Mouse (Mus musculus): ENCODE results near the gene Ninl. TPM values are rescaled to one million over a fixed set of nuclear protein-coding genes. Genes with fewer than 3 reads are reported as not detected.
A peak's percentile ranks its signal among the peaks of the same experiment; 100 is the strongest.

The Ninl gene
- total RNA-seq (2021), result 1 to 10 TPM; 5.2 to 5.9 TPM

- DNase-seq (ENCODE audit: low spot score in 2 of 2), result peak; percentile 90 to 95
- intact Hi-C loops (cut with DNase I), result no loop called here
Observed at GRCm38 (mm10) chr2:151039232-151039695, at the start of gene Ninl, which contains the start of gene Nanp. TSS of gene Ninl (minus strand) at chr2:151039382. TSS of gene Nanp (minus strand) at chr2:151039398.

GRCm38 (mm10) chr2:151056637-151057036 lies 17.5 kb upstream of the Ninl start:
- no peak for DNase-seq (ENCODE audit: low spot score in 2 of 2)
- intact Hi-C loops (cut with DNase I), result no loop called here

GRCm38 (mm10) chr2:151040411-151040810 lies 1.2 kb upstream of the Ninl start:
- intact Hi-C loops (cut with DNase I), result no loop called here
- no peak for DNase-seq (ENCODE audit: low spot score in 2 of 2)

GRCm38 (mm10) chr2:151039726-151040125 lies 544 bp upstream of the Ninl start:
- intact Hi-C loops (cut with DNase I), result no loop called here
- no peak for DNase-seq (ENCODE audit: low spot score in 2 of 2)

GRCm38 (mm10) chr2:151038811-151039222 lies 365 bp downstream of the Ninl start:
- intact Hi-C loops (cut with DNase I), result no loop called here
- DNase-seq (ENCODE audit: low spot score in 2 of 2), result peak in 1 of 2 experiments; percentile 65

GRCm38 (mm10) chr2:151037876-151038552 lies 1.2 kb downstream of the Ninl start:
- intact Hi-C loops (cut with DNase I), result no loop called here
- DNase-seq (ENCODE audit: low spot score in 2 of 2), result peak in 1 of 2 experiments; percentile 25

GRCm38 (mm10) chr2:151037292-151037691 lies 1.9 kb downstream of the Ninl start:
- intact Hi-C loops (cut with DNase I), result no loop called here
- DNase-seq (ENCODE audit: low spot score in 2 of 2), result no peak

- no peak for DNase-seq (ENCODE audit: low spot score in 2 of 2)
- intact Hi-C loops (cut with DNase I), result no loop called here
Observed at GRCm38 (mm10) chr2:151036721-151037120, 2.5 kb downstream of the Ninl start.

- no peak for DNase-seq (ENCODE audit: low spot score in 2 of 2)
- intact Hi-C loops (cut with DNase I), result no loop called here
Observed at GRCm38 (mm10) chr2:151034435-151034834, 4.7 kb downstream of the Ninl start.

GRCm38 (mm10) chr2:151021158-151021557 lies 18.0 kb downstream of the Ninl start:
- DNase-seq (ENCODE audit: low spot score in 2 of 2), result no peak
- intact Hi-C loops (cut with DNase I), result no loop called here

GRCm38 (mm10) chr2:151015316-151015715 lies 23.9 kb downstream of the Ninl start:
- no peak for DNase-seq (ENCODE audit: low spot score in 2 of 2)
- intact Hi-C loops (cut with DNase I), result no loop called here

GRCm38 (mm10) chr2:151011273-151011672 lies 27.9 kb downstream of the Ninl start:
- no peak for DNase-seq (ENCODE audit: low spot score in 2 of 2)
- intact Hi-C loops (cut with DNase I), result no loop called here

- intact Hi-C loops (cut with DNase I), result loop anchor here (10.0 kb wide), 1 partner anchor 205 kb away; no protein-coding TSS in a partner anchor
- no peak for DNase-seq (ENCODE audit: low spot score in 2 of 2)
Observed at GRCm38 (mm10) chr2:151009515-151010085, 29.6 kb downstream of the Ninl start.

- peak; percentile 67 to 76 for DNase-seq (ENCODE audit: low spot score in 2 of 2)
- intact Hi-C loops (cut with DNase I), result loop anchor here (10.0 kb wide), 1 partner anchor 204 kb away; no protein-coding TSS in a partner anchor
Observed at GRCm38 (mm10) chr2:151008939-151009509, 30.2 kb downstream of the Ninl start.

- DNase-seq (ENCODE audit: low spot score in 2 of 2), result no peak
- intact Hi-C loops (cut with DNase I), result loop anchor here (10.0 kb wide), 1 partner anchor 204 kb away; no protein-coding TSS in a partner anchor
Observed at GRCm38 (mm10) chr2:151008517-151008932, 30.7 kb downstream of the Ninl start.

- intact Hi-C loops (cut with DNase I), result loop anchor here (10.0 kb wide), 1 partner anchor 203 kb away; no protein-coding TSS in a partner anchor
- no peak for DNase-seq (ENCODE audit: low spot score in 2 of 2)
Observed at GRCm38 (mm10) chr2:151008006-151008405, 31.2 kb downstream of the Ninl start.

GRCm38 (mm10) chr2:151006281-151006945 lies 32.8 kb downstream of the Ninl start:
- intact Hi-C loops (cut with DNase I), result loop anchor here (10.0 kb wide), 1 partner anchor 202 kb away; no protein-coding TSS in a partner anchor
- no peak for DNase-seq (ENCODE audit: low spot score in 2 of 2)

- intact Hi-C loops (cut with DNase I), result loop anchor here (5.0 to 10.0 kb wide), 5 partner anchors 82 to 392 kb away; partner anchors contain the start of gene Gins1
- DNase-seq (ENCODE audit: low spot score in 2 of 2), result no peak
Observed at GRCm38 (mm10) chr2:151004390-151004789, 34.8 kb downstream of the Ninl start.

GRCm38 (mm10) chr2:151003796-151004195 lies 35.4 kb downstream of the Ninl start:
- intact Hi-C loops (cut with DNase I), result loop anchor here (5.0 to 10.0 kb wide), 5 partner anchors 81 to 391 kb away; partner anchors contain the start of gene Gins1
- no peak for DNase-seq (ENCODE audit: low spot score in 2 of 2)
